Mouse (Mus musculus): ENCODE results near the gene Plppr5.

Plppr5 gene

GRCm38 (mm10) chr3:117696350-117696749 lies 121.7 kb downstream of the Plppr5 start:
- no peak for DNase-seq (ENCODE audit: low read depth, low spot score)

- no peak for DNase-seq (ENCODE audit: low read depth, low spot score)
Measured at GRCm38 (mm10) chr3:117708788-117709187, 134.2 kb downstream of the Plppr5 start.

- no peak for DNase-seq (ENCODE audit: low read depth, low spot score)
Measured at GRCm38 (mm10) chr3:117716534-117717280, 142.1 kb downstream of the Plppr5 start.

- no peak for DNase-seq (ENCODE audit: low read depth, low spot score)
Measured at GRCm38 (mm10) chr3:117723390-117723789, 148.8 kb downstream of the Plppr5 start.

GRCm38 (mm10) chr3:117724521-117724920 lies 149.9 kb downstream of the Plppr5 start:
- DNase-seq (ENCODE audit: low read depth, low spot score), result no peak

- DNase-seq (ENCODE audit: low read depth, low spot score), result no peak
Measured at GRCm38 (mm10) chr3:117725501-117725900, 150.9 kb downstream of the Plppr5 start.

- DNase-seq (ENCODE audit: low read depth, low spot score), result no peak
Measured at GRCm38 (mm10) chr3:117728136-117728535, 153.5 kb downstream of the Plppr5 start.

- DNase-seq (ENCODE audit: low read depth, low spot score), result no peak
Measured at GRCm38 (mm10) chr3:117729121-117730072, 154.8 kb downstream of the Plppr5 start.

GRCm38 (mm10) chr3:117731545-117731944 lies 156.9 kb downstream of the Plppr5 start:
- no peak for DNase-seq (ENCODE audit: low read depth, low spot score)

GRCm38 (mm10) chr3:117732661-117733060 lies 158.0 kb downstream of the Plppr5 start:
- no peak for DNase-seq (ENCODE audit: low read depth, low spot score)
